Mouse (Mus musculus) cerebellum, postnatal 36 days (tissue): ENCODE data around the gene Atxn2.
"Not testable (repeated sequence)": the region's sequence is repeated elsewhere in the genome, so short reads cannot be mapped to it uniquely, and the experiment has no call there.

Source experiments
- DNase-seq, 2 experiments: peaks; one replicate each; pipeline ENCODE4 v3.0.0; 2021 to 2022; ENCODE audit warnings: mixed read lengths in 2 of 2

Gene Atxn2

DNA sequence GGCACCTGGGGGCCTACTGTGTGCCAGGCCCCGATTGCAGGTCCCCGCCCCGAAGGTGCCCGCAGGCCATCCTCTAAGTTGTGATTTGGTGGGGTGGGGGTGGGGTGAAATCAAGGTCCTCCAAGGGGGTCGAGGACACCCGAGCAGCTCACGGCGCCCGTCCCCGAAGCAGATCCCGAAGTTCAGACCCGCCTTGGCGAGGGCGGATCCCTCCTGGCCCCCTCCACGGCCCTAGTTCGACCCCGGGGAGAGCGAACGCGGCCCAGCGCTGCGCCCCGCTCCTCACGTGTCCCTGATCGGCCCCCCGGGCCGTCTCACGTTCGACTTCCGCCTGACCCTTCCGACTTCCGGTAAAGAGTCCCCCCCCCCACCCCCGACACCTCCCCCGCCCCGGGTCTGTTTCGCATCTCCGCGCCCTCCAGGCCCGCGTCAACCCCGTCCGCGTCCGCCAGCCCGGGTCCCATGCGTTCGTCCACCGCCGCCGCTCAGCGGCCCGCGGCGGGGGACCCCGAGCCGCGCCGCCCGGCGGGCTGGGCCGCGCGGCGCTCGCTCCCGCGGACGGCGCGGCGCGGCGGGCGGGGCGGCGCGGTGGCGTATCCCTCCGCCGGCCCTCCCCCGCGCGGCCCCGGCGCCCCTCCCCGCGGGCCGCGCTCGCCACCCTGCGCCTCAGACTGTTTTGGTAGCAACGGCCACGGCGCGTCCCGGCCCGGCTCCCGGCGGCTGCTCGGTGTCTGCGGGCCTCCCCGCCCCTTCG lies at the start of gene Atxn2:
Atxn2 (plus strand) TSS at position 164 of the 754 bp plus-strand sequence.
- peak; percentile 82 to 83 for DNase-seq

DNA sequence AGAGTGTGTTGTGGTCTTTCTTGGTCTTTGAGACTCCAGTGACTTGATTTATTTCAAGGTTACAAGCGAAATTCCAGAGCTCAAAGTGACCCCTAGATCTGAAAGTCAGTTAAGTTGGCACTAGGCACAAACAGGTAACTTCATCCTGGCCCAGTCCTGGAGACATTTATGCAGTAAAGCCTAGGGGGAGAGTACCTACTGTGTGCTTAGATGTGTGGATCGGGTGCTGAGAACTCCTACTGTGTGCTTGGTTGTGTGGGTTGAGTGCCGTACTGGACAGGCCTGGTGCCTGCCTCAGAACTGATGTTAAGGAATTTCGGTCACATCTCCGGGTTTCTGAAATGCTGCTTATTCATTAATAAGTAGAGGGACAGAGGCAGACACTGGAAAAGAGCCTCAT lies 49.6 kb upstream of the Atxn2 start:
- DNase-seq: no peak

DNA sequence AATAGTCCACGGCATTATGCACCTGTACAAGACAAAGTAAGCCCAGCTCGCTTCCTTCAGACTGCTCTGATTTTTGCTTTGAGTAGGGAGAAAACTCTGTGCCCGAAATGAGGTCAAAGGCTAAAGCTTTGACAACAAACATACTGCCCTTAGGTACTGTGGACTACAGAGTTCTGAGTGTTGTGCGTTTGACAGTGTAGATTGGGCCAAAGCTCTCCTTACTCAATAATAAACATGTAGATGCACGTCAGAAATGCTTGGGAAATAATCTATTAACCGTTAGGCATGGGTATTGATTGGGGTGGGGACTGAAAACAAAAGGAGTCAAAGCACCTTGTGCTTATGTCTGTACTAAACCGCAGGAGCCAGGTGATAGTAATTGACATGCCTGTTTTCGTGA lies 47.7 kb upstream of the Atxn2 start:
- DNase-seq: no peak

DNA sequence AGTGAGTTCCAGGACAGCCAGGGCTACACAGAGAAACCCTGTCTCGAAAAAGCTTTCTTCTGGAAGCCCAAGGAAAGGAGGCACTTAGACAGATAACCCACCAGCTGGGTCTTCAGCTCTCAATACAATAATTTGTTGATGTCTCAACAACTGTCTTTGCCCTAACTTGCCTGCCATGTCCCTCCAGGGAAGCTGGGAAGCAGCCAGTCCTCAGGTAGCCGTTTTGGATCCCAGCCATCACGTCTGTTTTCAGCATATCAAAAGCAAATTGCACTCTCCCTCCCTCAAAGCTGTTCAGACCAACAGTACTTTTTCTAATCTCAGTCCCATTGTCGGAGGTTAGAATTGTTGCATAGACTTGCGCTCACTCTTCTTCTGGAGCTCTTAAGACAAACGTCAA lies 47.1 kb upstream of the Atxn2 start:
- peak; percentile 27 to 37 for DNase-seq

DNA sequence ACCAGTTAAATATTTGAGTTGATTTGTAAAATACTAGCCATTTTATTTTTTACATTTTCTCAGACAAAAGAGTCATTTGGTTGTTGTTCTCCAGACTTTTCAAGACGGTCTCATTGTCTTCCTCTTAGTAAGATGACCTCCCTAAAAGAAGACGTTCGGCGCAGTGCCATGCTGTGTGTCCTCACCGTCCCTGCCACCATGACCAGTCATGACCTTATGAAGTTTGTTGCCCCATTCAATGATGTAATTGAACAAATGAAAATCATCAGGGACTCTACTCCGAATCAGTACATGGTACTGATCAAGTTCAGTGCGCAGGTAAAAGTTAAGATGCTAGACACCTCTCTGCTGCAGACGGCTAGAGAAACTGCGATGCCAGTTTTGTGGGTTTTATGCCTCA lies 46.2 kb upstream of the Atxn2 start:
- DNase-seq: no peak

DNA sequence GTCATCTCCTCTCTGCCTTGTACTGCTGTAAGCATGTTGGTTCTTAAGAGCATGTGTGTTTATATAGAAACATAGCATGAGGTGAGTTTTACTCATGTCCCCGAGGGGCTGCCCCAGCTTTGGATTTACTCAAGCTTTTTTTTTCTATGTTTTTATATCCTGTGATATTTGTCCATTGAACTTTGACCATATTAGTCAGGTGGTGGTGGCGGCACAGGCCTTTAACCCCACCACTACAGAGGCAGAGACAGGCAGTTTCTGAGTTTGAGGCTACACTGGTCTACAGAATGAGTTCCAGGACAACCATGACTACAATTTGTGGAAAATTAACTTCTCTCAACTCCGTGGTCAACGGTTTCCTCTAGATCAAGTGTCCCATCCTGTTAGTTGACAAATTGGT lies 44.1 kb upstream of the Atxn2 start:
- no peak for DNase-seq

DNA sequence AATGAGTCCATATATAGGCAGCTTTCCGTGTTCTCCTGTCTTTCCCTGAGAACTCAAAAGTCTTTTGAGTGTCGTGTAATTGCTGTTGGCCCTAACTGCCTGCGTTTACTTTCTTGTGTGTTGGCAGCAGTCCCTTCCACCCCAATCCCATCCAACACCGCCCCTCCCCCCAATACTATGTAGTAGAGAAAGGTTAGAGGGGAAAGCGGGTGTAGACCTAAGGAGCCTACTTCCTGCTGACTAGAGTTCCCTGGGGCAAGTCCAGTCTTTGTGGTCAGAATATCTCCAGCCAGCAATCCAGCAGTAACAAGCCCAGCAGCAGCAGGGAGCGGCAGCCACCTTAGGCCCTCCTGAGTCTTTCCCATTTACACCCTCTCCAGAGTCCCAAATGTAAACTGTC lies 42.7 kb upstream of the Atxn2 start:
- no peak for DNase-seq

DNA sequence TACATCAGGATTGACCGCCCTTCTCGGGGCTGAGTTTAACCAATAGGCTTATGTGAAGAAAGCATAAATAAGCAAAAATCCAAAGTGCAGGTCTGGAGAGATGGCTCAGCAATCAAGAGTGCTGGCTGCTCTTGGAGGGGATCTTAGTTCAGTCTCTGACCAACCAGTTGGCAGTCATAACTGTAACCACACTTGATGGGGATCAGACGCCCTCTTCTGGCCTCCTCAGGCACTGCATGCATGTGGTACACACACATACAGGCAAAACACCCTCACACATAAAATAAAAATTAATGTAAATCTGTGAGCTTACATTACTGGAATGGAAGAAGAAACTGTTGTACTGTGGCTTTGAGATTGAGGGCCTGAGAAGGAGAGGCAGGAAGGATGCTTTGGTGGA lies 40.7 kb upstream of the Atxn2 start:
- DNase-seq: no peak

DNA sequence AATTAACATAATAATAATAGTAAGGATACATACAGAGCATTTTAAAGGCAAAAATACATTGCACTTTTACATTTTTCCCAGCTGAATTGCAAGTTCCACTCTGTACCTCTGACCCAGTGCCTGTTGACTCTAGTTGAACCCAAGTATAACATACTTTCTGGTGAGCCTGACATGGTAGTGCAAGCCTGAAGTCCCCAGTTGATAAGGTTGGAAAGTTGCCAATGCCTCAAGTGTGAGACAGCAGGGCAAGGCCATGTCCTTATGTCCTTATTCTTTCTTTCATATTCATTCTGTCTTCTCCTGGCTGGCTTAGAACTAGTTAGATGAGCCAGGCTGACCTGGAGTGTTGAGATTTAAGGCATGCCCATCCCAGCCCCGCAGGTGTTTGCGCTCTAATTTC lies 28.9 kb upstream of the Atxn2 start:
- no peak for DNase-seq

DNA sequence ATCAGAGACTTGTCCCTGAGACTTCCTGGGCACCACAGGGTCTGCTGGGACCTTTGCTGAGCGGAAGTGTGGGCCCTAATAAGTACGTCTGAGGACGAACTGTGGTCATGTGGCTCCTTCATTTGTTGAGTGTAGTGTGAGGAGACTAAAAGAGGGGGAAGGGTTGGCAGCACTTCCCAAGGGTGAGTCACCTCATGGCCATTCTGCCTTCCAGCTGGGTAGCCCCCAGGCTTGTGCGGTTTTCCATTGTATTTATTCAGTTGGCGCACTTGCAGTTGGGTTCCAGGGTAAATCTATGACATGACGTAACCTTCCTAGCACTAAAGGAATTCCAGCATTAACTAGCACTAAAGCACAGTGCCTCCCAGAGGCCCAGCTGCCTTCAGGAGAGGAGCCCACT lies 25.6 kb upstream of the Atxn2 start:
- no peak for DNase-seq

DNA sequence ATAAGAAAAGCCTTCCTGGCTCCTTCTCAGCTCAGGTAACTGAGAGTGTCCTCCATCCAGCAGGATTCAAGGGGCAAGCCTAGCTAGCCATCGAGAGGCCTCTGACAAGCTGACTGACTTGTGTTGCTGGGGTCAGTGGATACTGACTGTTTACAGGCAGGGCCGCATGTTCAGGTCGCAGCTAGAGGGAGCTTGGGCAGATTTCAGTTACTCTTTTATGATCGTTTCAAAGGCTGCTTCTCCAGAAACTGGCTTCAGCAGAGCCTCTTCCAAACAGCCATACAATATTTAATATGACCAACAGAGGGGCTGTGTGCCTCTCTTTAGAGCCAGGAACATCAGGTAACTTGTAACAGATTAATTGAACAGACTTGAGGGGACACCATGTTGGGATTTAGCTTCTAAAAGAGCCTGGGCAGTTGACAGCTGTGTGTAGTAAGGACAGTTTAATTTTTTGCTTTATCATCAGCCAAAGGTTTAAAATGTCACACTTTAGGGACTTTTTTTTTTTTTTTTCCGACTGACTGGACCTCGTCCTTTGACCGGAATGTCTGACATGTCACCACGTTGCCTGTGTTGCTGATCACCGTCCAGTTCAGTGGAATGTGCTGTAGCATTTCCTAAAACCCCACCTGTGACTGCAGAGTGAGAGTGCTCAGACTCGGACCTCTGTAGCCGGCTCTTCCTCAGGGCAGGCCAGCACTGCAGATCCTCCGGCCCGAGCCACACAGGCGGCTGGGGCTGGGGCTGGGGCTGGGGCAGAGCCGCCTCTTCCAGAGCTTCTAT lies 24.8 kb upstream of the Atxn2 start:
- DNase-seq: no peak

DNA sequence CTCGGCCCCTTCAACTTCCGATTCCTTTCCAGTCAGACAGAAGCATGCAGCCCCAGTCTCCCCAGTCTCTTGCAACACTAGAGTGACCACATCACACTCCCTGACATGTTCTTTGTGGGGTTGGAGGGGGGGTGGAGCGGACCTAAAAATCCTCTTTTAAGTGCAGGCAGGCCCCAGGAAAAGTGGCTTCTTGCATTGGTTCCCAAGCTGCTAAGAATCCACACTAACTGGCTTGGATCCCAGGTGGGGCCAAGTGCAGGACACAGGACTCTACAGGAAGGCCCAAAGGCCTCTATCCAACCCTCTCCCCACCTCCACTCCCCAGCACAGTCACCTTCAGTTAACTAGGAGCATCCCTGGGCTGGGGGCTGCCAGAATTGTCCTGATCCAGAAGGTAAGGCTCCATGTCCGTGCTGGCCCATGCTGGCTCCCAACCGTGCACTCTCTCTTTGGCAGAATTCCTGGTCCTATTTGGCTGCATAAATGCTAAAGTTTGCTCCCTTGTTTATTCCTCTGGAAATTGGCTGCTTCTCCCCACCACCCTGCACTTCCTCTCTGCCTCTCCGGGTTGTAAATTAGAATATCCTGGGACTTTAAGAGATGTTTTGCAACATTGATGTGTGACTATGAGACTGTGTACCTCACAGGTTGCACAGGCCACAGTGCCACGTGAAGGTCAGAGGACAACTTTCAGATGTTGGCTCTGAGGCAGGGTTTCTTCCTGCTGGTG lies 20.5 kb upstream of the Atxn2 start:
- peak; percentile 22 to 33 for DNase-seq

DNA sequence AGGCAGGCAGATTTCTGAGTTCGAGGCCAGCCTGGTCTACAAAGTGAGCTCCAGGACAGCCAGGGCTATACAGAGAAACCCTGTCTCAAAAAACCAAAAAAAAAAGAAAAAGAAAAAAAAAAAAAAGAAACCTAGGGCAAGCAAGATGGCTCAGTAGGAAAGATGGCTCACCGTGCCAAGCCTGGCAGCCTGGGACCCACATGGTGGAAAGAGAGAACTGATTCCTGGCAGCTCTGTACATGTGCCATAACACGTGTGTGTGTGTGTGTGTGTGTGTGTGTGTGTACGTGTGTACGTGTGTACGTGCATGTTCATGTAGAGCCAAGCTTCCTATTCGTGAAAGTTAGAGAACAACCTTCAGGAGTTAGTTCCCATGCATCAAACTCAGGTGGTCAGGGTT lies 19.7 kb upstream of the Atxn2 start:
- DNase-seq: not testable (repeated sequence)

DNA sequence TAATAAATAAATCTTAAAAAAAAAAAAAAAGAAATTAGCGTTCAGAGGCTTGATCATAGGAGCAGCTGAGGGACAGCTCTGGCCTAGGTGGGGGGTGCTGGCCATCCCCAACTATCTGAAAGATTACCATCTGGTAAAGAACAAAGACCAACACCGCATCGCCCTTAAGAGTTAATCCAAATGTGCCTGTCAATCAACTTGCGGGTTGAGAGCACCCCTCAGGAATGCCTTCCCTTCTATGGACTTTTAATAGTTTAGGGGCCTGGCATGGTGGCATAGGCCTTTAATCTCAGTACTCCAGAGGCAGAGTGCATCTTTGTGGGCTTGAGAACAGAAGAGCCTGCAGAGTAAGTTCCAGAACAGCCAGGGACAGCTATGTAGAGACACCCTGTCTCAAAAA lies 18.2 kb upstream of the Atxn2 start:
- no peak for DNase-seq

DNA sequence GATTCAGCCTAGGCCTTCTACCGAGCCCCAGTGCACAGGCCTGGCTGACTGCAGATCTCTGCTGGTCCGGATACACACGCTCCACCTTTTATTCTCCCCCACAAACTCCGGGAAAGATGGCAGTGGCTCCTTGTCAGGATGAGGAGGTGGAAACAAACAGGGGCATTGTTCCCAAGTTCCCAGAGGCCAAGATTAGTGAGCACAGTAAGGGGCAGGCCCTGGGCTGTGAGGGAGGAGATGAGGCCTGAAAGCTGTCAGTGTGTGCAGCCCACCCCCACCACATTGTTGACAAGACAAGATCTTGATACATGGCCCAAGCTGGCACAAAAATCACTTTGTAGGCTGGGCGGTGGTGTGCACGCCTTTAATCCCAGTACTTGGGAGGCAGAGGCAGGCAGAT lies 14.4 kb upstream of the Atxn2 start:
- no peak for DNase-seq

DNA sequence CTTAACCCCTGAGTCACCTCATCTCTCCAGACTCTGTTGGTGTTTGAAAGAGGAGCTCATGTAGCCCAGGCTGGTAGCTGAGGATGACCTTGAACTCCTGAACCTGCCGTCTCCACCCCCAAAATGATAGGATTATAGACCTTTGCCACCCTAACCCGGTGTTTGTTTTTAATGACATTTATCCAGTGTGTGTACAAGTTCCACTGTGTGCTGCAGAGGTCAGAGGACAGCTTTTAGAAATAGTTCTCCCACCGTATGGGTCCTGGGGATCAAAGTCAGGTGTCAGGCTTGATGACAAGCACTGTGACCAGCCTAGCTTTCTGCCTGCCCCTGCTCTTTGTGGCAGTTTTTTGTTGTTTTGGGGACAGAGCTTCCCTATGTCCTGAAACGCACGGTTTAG lies 11.2 kb upstream of the Atxn2 start:
- no peak for DNase-seq

DNA sequence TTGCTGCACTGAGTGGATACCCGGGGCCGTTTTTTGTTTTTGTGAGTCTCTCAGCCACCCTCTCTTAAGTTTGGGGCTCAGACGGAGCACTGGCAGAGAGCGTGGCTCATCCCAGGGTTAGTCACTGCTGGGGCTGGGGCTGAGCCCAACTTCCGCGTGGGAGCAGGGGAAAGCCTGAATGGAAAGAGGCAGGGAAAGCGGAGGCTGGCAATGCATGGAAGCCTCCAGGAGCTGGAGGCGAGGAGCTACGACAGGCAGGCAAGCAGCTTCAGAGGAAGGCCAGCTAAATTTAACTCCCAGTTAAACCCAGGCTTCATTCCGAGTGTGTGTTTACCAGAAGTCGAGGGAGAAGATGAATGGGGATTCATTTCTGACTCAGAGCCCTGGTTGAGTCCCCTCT lies 10.6 kb upstream of the Atxn2 start:
- DNase-seq: no peak

DNA sequence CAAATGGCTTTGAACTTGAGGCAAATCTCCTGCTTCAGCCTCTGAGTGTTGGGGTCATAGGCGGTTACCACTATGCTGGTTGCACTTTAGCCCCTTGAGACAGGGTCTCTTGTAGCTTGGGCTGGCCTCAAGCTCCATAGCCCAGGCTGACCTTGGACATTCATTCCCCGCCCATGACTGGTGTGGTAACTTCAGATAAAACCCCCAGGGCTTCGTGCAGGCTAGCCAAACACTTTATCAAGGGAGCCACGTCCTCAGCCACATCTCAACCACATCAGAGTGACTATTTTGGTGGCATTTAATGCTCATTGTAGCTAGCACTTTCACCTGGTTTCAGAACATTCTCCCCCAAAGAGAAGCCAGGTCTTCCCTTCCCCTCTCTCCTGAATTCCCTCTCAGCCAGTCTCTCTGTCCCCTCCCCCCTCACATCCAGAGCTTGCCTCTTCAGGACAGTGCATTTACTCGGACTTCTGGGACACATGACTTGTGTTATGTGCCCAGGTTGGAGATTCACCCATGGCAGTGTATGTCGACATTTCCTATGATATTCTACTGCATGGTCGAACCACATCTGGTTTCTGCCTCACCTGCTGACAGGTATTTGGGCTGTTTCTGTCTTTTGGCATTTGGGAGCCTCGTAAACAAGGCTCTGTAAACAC lies 9.9 kb upstream of the Atxn2 start:
- DNase-seq: no peak

DNA sequence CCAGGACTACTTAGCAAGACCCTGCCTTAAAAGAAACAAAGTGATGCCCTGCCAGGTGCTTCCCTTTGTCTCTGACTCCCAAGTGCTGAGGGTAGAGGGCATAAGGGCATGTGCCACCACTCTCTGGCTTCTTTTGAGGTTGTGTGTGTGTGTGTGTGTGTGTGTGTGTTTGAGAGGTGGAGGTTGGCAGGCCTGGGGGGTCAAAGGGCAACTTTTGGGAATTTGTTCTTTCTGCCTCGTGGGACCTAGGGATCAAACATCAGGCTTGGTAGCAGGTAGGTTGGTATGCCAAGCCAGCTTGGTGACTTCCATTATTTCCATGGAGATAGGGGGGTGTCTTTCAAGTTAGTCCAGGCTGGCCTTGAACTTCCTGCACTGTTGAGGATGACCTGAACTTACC lies 7.8 kb upstream of the Atxn2 start:
- no peak for DNase-seq

DNA sequence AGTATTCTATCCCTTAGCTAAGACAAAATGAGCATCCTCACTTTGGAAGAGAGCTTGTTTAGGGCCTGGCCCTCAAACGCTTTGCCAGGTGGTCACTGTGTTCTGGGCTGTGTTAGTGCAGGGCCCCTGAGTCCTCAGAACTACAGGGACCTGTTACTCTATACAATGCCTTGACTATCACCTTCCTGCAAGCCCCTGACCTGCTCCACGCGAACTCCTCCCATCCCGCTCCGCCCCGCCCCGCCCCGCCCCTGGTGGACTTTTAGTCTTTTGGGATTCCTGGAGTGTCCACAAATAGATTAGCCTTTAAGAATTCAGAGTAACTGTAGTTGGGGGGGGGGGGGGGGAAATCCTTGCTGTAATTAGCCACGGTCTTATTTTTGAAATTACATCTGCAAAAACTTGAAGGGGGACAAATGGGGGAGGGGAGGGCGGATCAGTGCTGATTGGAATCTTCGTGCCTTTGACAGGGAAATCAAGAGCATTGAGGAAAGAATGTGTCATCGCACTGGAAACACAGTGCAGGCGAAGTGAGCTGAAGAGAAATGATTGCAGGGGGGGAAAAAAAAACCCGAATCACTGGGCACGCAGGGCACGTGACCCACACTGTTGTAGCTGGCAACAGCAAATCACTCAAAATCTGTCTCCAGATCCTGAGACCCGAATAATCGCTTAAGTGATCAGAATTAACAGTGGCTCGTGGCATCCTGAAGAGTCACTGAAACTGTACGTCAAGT lies 6.5 kb upstream of the Atxn2 start:
- no peak for DNase-seq

DNA sequence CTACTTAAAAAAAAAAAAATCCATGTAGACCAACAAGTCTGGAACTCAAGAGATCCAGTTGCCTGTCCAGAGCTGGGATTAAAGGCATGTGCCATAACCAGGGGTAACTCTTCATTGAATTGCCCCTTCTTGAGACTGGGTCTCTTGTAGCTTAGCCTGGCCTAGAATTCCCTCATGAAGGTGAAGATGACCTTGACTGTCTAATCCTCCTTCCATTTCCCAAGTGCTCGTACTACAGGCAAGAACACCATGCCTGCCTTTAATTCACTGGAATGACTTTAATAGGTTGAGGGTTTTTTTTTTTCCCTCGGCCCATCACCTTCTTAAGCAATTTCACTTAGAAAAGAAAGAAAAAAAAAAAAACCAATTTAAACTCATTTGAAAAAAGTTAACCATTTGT lies 735 bp upstream of the Atxn2 start:
- DNase-seq: no peak

DNA sequence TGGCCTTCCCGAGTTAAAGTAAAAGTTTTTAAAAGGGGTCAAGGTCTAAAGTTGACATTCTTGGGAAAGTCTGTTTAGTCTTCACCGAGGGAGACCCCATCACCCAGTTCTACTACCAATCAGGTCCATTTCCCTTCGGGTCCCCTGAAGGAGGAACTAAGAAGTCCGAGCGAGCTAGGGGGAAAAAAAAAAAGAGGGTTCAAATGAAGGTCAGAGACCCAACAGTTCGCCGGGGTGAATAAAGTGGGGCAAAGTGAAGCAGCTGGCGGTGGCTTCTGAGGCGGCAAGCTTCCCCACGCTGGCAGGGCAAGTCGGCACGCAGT lies 325 bp upstream of the Atxn2 start:
- no peak for DNase-seq

DNA sequence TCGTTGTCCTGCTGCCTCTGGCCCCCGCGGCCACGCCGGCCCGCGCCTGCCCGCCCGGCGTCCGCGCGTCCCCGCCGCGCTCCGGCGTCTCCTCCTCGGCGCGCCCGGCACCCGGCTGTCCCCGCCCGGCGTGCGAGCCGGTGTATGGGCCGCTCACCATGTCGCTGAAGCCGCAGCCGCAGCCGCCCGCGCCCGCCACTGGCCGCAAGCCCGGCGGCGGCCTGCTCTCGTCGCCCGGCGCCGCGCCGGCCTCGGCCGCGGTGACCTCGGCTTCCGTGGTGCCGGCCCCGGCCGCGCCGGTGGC lies 743 bp downstream of the Atxn2 start:
- DNase-seq: no peak
